Mouse (Mus musculus): ENCODE measurements around the gene Chka.

The Chka gene

GRCm38 (mm10) chr19:3842359-3843148, 9.0 kb upstream of the Chka start:
- H3K9me3 ChIP-seq (ENCODE audit: low read length) = no peaks in the 10 kb centered on the region
- no peaks in the 10 kb centered on the region for H3K36me3 ChIP-seq (ENCODE audit: insufficient read depth, low read length)
- H3K4me3 ChIP-seq (replicated peaks; ENCODE audit: low read length) = peak overlapping the region; percentile 63

GRCm38 (mm10) chr19:3843629-3844028, 7.9 kb upstream of the Chka start:
- Histone ChIP-seq H3K4me1 (replicated peaks; ENCODE audit: low read depth, low read length) (peaks cover 95% of the 10 kb centered on the region), H3K36me3 (ENCODE audit: insufficient read depth, low read length) (no peaks in the 10 kb centered on the region), H3K4me3 (replicated peaks; ENCODE audit: low read length) (peak overlapping the region; percentile 63), H3K27me3 (ENCODE audit: insufficient read depth, low read length) (no peaks in the 10 kb centered on the region), H3K9me3 (ENCODE audit: low read length) (no peaks in the 10 kb centered on the region)
- no peak for TF ChIP-seq CTCF (conservative IDR thresholded peaks at IDR 0.05; ENCODE audit: low read length)
- TF ChIP-seq POU5F1 (IDR thresholded peaks at IDR 0.05; ENCODE audit: borderline replicate concordance, low read length) = no peak
- no peak for TF ChIP-seq NANOG (IDR thresholded peaks at IDR 0.05; ENCODE audit: borderline replicate concordance, low read length)

More at GRCm38 (mm10) chr19:3842359-3843148, 9.0 kb upstream of the Chka start:
- TF ChIP-seq POU5F1 (IDR thresholded peaks at IDR 0.05; ENCODE audit: borderline replicate concordance, low read length) (no peak), NANOG (IDR thresholded peaks at IDR 0.05; ENCODE audit: borderline replicate concordance, low read length) (peak; percentile 78; the same call in 1 of the 2 replicates)
- Histone ChIP-seq H3K27me3 (ENCODE audit: insufficient read depth, low read length) (no peaks in the 10 kb centered on the region), H3K4me1 (replicated peaks; ENCODE audit: low read depth, low read length) (peaks cover 89% of the 10 kb centered on the region)

GRCm38 (mm10) chr19:3844836-3845235, 6.7 kb upstream of the Chka start:
- TF ChIP-seq NANOG (IDR thresholded peaks at IDR 0.05; ENCODE audit: borderline replicate concordance, low read length) (no peak), CTCF (conservative IDR thresholded peaks at IDR 0.05; ENCODE audit: low read length) (no peak), POU5F1 (IDR thresholded peaks at IDR 0.05; ENCODE audit: borderline replicate concordance, low read length) (no peak)
- Histone ChIP-seq H3K4me3 (replicated peaks; ENCODE audit: low read length) (no peak overlapping the region), H3K36me3 (ENCODE audit: insufficient read depth, low read length) (no peaks in the 10 kb centered on the region), H3K9me3 (ENCODE audit: low read length) (no peaks in the 10 kb centered on the region), H3K4me1 (replicated peaks; ENCODE audit: low read depth, low read length) (peaks cover 93% of the 10 kb centered on the region), H3K27me3 (ENCODE audit: insufficient read depth, low read length) (no peaks in the 10 kb centered on the region)

- peaks cover 92% of the 10 kb centered on the region for H3K4me1 ChIP-seq (replicated peaks; ENCODE audit: low read depth, low read length)
- TF ChIP-seq POU5F1 (IDR thresholded peaks at IDR 0.05; ENCODE audit: borderline replicate concordance, low read length) = no peak
- TF ChIP-seq CTCF (conservative IDR thresholded peaks at IDR 0.05; ENCODE audit: low read length) = no peak
- no peak for TF ChIP-seq NANOG (IDR thresholded peaks at IDR 0.05; ENCODE audit: borderline replicate concordance, low read length)
- H3K27me3 ChIP-seq (ENCODE audit: insufficient read depth, low read length) = no peaks in the 10 kb centered on the region
- H3K36me3 ChIP-seq (ENCODE audit: insufficient read depth, low read length) = no peaks in the 10 kb centered on the region
- H3K9me3 ChIP-seq (ENCODE audit: low read length) = no peaks in the 10 kb centered on the region
- no peak overlapping the region for H3K4me3 ChIP-seq (replicated peaks; ENCODE audit: low read length)
Observed at GRCm38 (mm10) chr19:3845339-3845738, 6.2 kb upstream of the Chka start.

- TF ChIP-seq CTCF (conservative IDR thresholded peaks at IDR 0.05; ENCODE audit: low read length) (no peak), POU5F1 (IDR thresholded peaks at IDR 0.05; ENCODE audit: borderline replicate concordance, low read length) (no peak), NANOG (IDR thresholded peaks at IDR 0.05; ENCODE audit: borderline replicate concordance, low read length) (no peak)
- Histone ChIP-seq H3K27me3 (ENCODE audit: insufficient read depth, low read length) (no peaks in the 10 kb centered on the region), H3K36me3 (ENCODE audit: insufficient read depth, low read length) (no peaks in the 10 kb centered on the region), H3K4me1 (replicated peaks; ENCODE audit: low read depth, low read length) (peaks cover 92% of the 10 kb centered on the region), H3K4me3 (replicated peaks; ENCODE audit: low read length) (no peak overlapping the region), H3K9me3 (ENCODE audit: low read length) (no peaks in the 10 kb centered on the region)
Observed at GRCm38 (mm10) chr19:3845803-3846406, 5.7 kb upstream of the Chka start.

GRCm38 (mm10) chr19:3846676-3847604, 4.6 kb upstream of the Chka start:
- Histone ChIP-seq H3K4me3 (replicated peaks; ENCODE audit: low read length) (peak overlapping the region; percentile 56), H3K4me1 (replicated peaks; ENCODE audit: low read depth, low read length) (peaks cover 87% of the 10 kb centered on the region), H3K9me3 (ENCODE audit: low read length) (no peaks in the 10 kb centered on the region), H3K27me3 (ENCODE audit: insufficient read depth, low read length) (no peaks in the 10 kb centered on the region), H3K36me3 (ENCODE audit: insufficient read depth, low read length) (no peaks in the 10 kb centered on the region)
- no peak for TF ChIP-seq CTCF (conservative IDR thresholded peaks at IDR 0.05; ENCODE audit: low read length)
- no peak for TF ChIP-seq NANOG (IDR thresholded peaks at IDR 0.05; ENCODE audit: borderline replicate concordance, low read length)
- TF ChIP-seq POU5F1 (IDR thresholded peaks at IDR 0.05; ENCODE audit: borderline replicate concordance, low read length) = no peak

GRCm38 (mm10) chr19:3847711-3848110, 3.9 kb upstream of the Chka start:
- TF ChIP-seq NANOG (IDR thresholded peaks at IDR 0.05; ENCODE audit: borderline replicate concordance, low read length) (no peak), CTCF (conservative IDR thresholded peaks at IDR 0.05; ENCODE audit: low read length) (no peak), POU5F1 (IDR thresholded peaks at IDR 0.05; ENCODE audit: borderline replicate concordance, low read length) (no peak)
- Histone ChIP-seq H3K4me3 (replicated peaks; ENCODE audit: low read length) (no peak overlapping the region), H3K27me3 (ENCODE audit: insufficient read depth, low read length) (no peaks in the 10 kb centered on the region), H3K4me1 (replicated peaks; ENCODE audit: low read depth, low read length) (peaks cover 84% of the 10 kb centered on the region), H3K36me3 (ENCODE audit: insufficient read depth, low read length) (no peaks in the 10 kb centered on the region), H3K9me3 (ENCODE audit: low read length) (no peaks in the 10 kb centered on the region)

Data from E14TG2a.4 (cell line).